Mouse (Mus musculus): Measurements from ENCODE around the gene Ttc33. TPM values are rescaled to one million over a fixed set of nuclear protein-coding genes. Genes with fewer than 3 reads are reported as not detected.

Ttc33 gene
- polyA plus RNA-seq, 1 experiment from 2014 or later: 34.8 TPM

GRCm38 (mm10) chr15:5236538-5236937 is 51.2 kb downstream of the Ttc33 start:
- H3K27ac ChIP-seq: no peak overlapping the region
- 16% methylated on average over 6 of the region's 6 CpGs for WGBS
- ATAC-seq (ENCODE audit: insufficient number of reproducible peaks, low FRiP score, low TSS enrichment, low read depth): no peak

GRCm38 (mm10) chr15:5237012-5237660 is 51.8 kb downstream of the Ttc33 start:
- no peak overlapping the region for H3K4me2 ChIP-seq
- peaks cover 5% of the 10 kb centered on the region for H3K27me3 ChIP-seq
- no peak overlapping the region for H3K4me3 ChIP-seq
- H3K4me1 ChIP-seq: peaks cover 20% of the 10 kb centered on the region
- no peak overlapping the region for H3K27ac ChIP-seq
- H3K9ac ChIP-seq: no peak overlapping the region
- H3K36me3 ChIP-seq: no peaks in the 10 kb centered on the region
- 55% methylated on average over 7 of the region's 7 CpGs for WGBS
- no peaks in the 10 kb centered on the region for H3K9me3 ChIP-seq
- ATAC-seq (ENCODE audit: insufficient number of reproducible peaks, low FRiP score, low TSS enrichment, low read depth): no peak

More at GRCm38 (mm10) chr15:5236538-5236937, 51.2 kb downstream of the Ttc33 start:
- Histone ChIP-seq H3K4me2 (no peak overlapping the region), H3K36me3 (no peaks in the 10 kb centered on the region), H3K4me1 (peaks cover 15% of the 10 kb centered on the region; the same call in 1 of the 2 replicates), H3K27me3 (no peaks in the 10 kb centered on the region), H3K9ac (no peak overlapping the region), H3K9me3 (no peaks in the 10 kb centered on the region), H3K4me3 (no peak overlapping the region)

GRCm38 (mm10) chr15:5238073-5238472 is 52.7 kb downstream of the Ttc33 start:
- Histone ChIP-seq H3K27me3 (peaks cover 13% of the 10 kb centered on the region), H3K27ac (no peak overlapping the region), H3K4me3 (no peak overlapping the region), H3K9ac (no peak overlapping the region), H3K36me3 (no peaks in the 10 kb centered on the region), H3K4me1 (peaks cover 29% of the 10 kb centered on the region), H3K4me2 (no peak overlapping the region), H3K9me3 (no peaks in the 10 kb centered on the region)
- 72% methylated on average over 7 of the region's 7 CpGs for WGBS
- ATAC-seq (ENCODE audit: insufficient number of reproducible peaks, low FRiP score, low TSS enrichment, low read depth): no peak

- H3K9ac ChIP-seq: no peak overlapping the region
- no peak overlapping the region for H3K27ac ChIP-seq
- no peak for ATAC-seq (ENCODE audit: insufficient number of reproducible peaks, low FRiP score, low TSS enrichment, low read depth)
- H3K4me2 ChIP-seq: no peak overlapping the region
- no peak overlapping the region for H3K4me3 ChIP-seq
- H3K36me3 ChIP-seq: no peaks in the 10 kb centered on the region
- peaks cover 34% of the 10 kb centered on the region for H3K4me1 ChIP-seq
- no peaks in the 10 kb centered on the region for H3K9me3 ChIP-seq
- peaks cover 18% of the 10 kb centered on the region for H3K27me3 ChIP-seq
- 59% methylated on average over 4 of the region's 4 CpGs for WGBS
Measured at GRCm38 (mm10) chr15:5238553-5238952, 53.2 kb downstream of the Ttc33 start.

GRCm38 (mm10) chr15:5239361-5239760 is 54.0 kb downstream of the Ttc33 start:
- H3K9ac ChIP-seq: no peak overlapping the region
- H3K36me3 ChIP-seq: no peaks in the 10 kb centered on the region
- H3K4me1 ChIP-seq: peaks cover 40% of the 10 kb centered on the region
- no peak overlapping the region for H3K4me2 ChIP-seq
- no peak overlapping the region for H3K4me3 ChIP-seq
- 78% methylated on average over 4 of the region's 4 CpGs for WGBS
- H3K9me3 ChIP-seq: no peaks in the 10 kb centered on the region
- no peak overlapping the region for H3K27ac ChIP-seq
- peaks cover 20% of the 10 kb centered on the region for H3K27me3 ChIP-seq
- no peak for ATAC-seq (ENCODE audit: insufficient number of reproducible peaks, low FRiP score, low TSS enrichment, low read depth)

- 51% methylated on average over 6 of the region's 6 CpGs for WGBS
Measured at GRCm38 (mm10) chr15:5239901-5240300, 54.6 kb downstream of the Ttc33 start.

GRCm38 (mm10) chr15:5240360-5240759 is 55.0 kb downstream of the Ttc33 start:
- Histone ChIP-seq H3K27ac (no peak overlapping the region), H3K4me1 (peaks cover 45% of the 10 kb centered on the region), H3K36me3 (no peaks in the 10 kb centered on the region), H3K4me3 (no peak overlapping the region; the same call in 1 of the 2 replicates), H3K9ac (no peak overlapping the region), H3K4me2 (no peak overlapping the region), H3K27me3 (peaks cover 24% of the 10 kb centered on the region), H3K9me3 (no peaks in the 10 kb centered on the region)
- no peak for ATAC-seq (ENCODE audit: insufficient number of reproducible peaks, low FRiP score, low TSS enrichment, low read depth)
- 58% methylated on average over 6 of the region's 6 CpGs for WGBS

More at GRCm38 (mm10) chr15:5239901-5240300, 54.6 kb downstream of the Ttc33 start:
- Histone ChIP-seq H3K9me3 (no peaks in the 10 kb centered on the region), H3K27ac (no peak overlapping the region), H3K4me2 (no peak overlapping the region), H3K4me3 (no peak overlapping the region), H3K27me3 (peaks cover 24% of the 10 kb centered on the region), H3K9ac (no peak overlapping the region), H3K36me3 (no peaks in the 10 kb centered on the region), H3K4me1 (peaks cover 46% of the 10 kb centered on the region)
- no peak for ATAC-seq (ENCODE audit: insufficient number of reproducible peaks, low FRiP score, low TSS enrichment, low read depth)

GRCm38 (mm10) chr15:5241304-5242201 is 56.2 kb downstream of the Ttc33 start:
- no peaks in the 10 kb centered on the region for H3K36me3 ChIP-seq
- peak overlapping the region; percentile 60 for H3K4me3 ChIP-seq
- 20% methylated on average over 12 of the region's 12 CpGs for WGBS
- peaks cover 24% of the 10 kb centered on the region for H3K27me3 ChIP-seq
- H3K9ac ChIP-seq: peak overlapping the region; percentile 48; the same call in 1 of the 2 replicates
- H3K4me2 ChIP-seq: peak overlapping the region; percentile 100
- H3K27ac ChIP-seq: no peak overlapping the region
- no peak for ATAC-seq (ENCODE audit: insufficient number of reproducible peaks, low FRiP score, low TSS enrichment, low read depth)
- peaks cover 42% of the 10 kb centered on the region for H3K4me1 ChIP-seq
- no peaks in the 10 kb centered on the region for H3K9me3 ChIP-seq

- H3K36me3 ChIP-seq: no peaks in the 10 kb centered on the region
- H3K9me3 ChIP-seq: no peaks in the 10 kb centered on the region
- H3K27ac ChIP-seq: no peak overlapping the region
- peaks cover 24% of the 10 kb centered on the region for H3K27me3 ChIP-seq
- WGBS: 2% methylated on average over 61 of the region's 61 CpGs
- H3K4me1 ChIP-seq: peaks cover 40% of the 10 kb centered on the region
- H3K9ac ChIP-seq: peak overlapping the region; percentile 48
- peak overlapping the region; percentile 100 for H3K4me2 ChIP-seq
- ATAC-seq (ENCODE audit: insufficient number of reproducible peaks, low FRiP score, low TSS enrichment, low read depth): no peak
- H3K4me3 ChIP-seq: peak overlapping the region; percentile 60
Measured at GRCm38 (mm10) chr15:5242241-5243035, 57.1 kb downstream of the Ttc33 start.

- Histone ChIP-seq H3K4me2 (peak overlapping the region; percentile 100), H3K9ac (peak overlapping the region; percentile 47), H3K4me1 (peaks cover 37% of the 10 kb centered on the region), H3K9me3 (no peaks in the 10 kb centered on the region), H3K36me3 (no peaks in the 10 kb centered on the region), H3K4me3 (peak overlapping the region; percentile 60), H3K27ac (no peak overlapping the region), H3K27me3 (peaks cover 24% of the 10 kb centered on the region)
- 6% methylated on average over 40 of the region's 40 CpGs for WGBS
- 0 out of 2 replicates have a peak, but pooled peaks have one; percentile 5 for ATAC-seq (ENCODE audit: insufficient number of reproducible peaks, low FRiP score, low TSS enrichment, low read depth)
Measured at GRCm38 (mm10) chr15:5243036-5243958, 58.0 kb downstream of the Ttc33 start.
